Mouse (Mus musculus) MEL (cell line): ENCODE results near the gene Adh4.

Source experiments
- CTCF ChIP-seq, 3 experiments: IDR thresholded peaks in 2 of 3; conservative IDR thresholded peaks in 1 of 3; 2 replicates each; pipeline ENCODE4 v1.5.1; 2011 to 2012; ENCODE audit warnings: low read length in 3 of 3, low read depth in 2 of 3, mild to moderate bottlenecking in 2 of 3, improper control_type of control experiment in 1 of 3, inconsistent platforms in 1 of 3, mixed read lengths in 1 of 3, moderate library complexity in 1 of 3; ENCODE audit not compliant: control insufficient read depth in 1 of 3, insufficient read depth in 1 of 3, poor library complexity in 1 of 3, severe bottlenecking in 1 of 3
- GATA1 ChIP-seq: IDR thresholded peaks from 2 replicates; pipeline ENCODE4 v1.6.1; 2011; ENCODE audit warnings: low read depth, low read length, improper control_type of control experiment
- HCFC1 ChIP-seq: IDR thresholded peaks from 2 replicates; pipeline ENCODE4 v1.6.1; 2012; ENCODE audit warnings: low read depth, mild to moderate bottlenecking, inconsistent platforms, low read length, improper control_type of control experiment, moderate library complexity
- MAX ChIP-seq: IDR thresholded peaks from 2 replicates; pipeline ENCODE4 v1.6.1; 2011; ENCODE audit warnings: low read length, improper control_type of control experiment
- POLR2A ChIP-seq, 2 experiments: IDR thresholded peaks; 2 replicates each; pipeline ENCODE4 v1.6.1; 2011 to 2012; ENCODE audit warnings: low read length in 2 of 2, mild to moderate bottlenecking in 2 of 2, control low read depth in 1 of 2, improper control_type of control experiment in 1 of 2, low read depth in 1 of 2, moderate library complexity in 1 of 2; ENCODE audit not compliant: control insufficient read depth in 1 of 2, insufficient read depth in 1 of 2, poor library complexity in 1 of 2

- TF ChIP-seq CTCF (IDR thresholded peaks at IDR 0.05 in 2 of 3, conservative IDR thresholded peaks at IDR 0.05 in 1 of 3; ENCODE audit: control insufficient read depth in 1 of 3, insufficient read depth in 1 of 3, low read depth in 2 of 3, low read length in 3 of 3, poor library complexity in 1 of 3, severe bottlenecking in 1 of 3) (no peak), POLR2A (IDR thresholded peaks at IDR 0.05; ENCODE audit: control insufficient read depth in 1 of 2, insufficient read depth in 1 of 2, low read depth in 1 of 2, low read length in 2 of 2, poor library complexity in 1 of 2) (no peak), MAX (no peak), HCFC1 (no peak), GATA1 (no peak)
Measured at GRCm38 (mm10) chr3:138461832-138462231, 46.6 kb downstream of the Adh4 start.
